Mouse (Mus musculus) neural tube, embryonic 15.5 days (tissue): Measurements from ENCODE around the gene Magix. TPM values are rescaled to one million over a fixed set of nuclear protein-coding genes. Genes with fewer than 3 reads are reported as not detected.
"Not testable (repeated sequence)": the region's sequence is repeated elsewhere in the genome, so short reads cannot be mapped to it uniquely, and the experiment has no call there.

ENCODE experiments used
- ATAC-seq: fragments of 200-750 bp; cut with Nextera tagmentation; 2 replicates; pipeline ENCODE4 v1.8.0; 2017; ENCODE audit warnings: mild to moderate bottlenecking, moderate TSS enrichment, moderate library complexity; ENCODE audit not compliant: low FRiP score
- H3K27ac ChIP-seq: fragments of 300-500 bp; sonication (generic); replicated peaks from 2 replicates; pipeline ENCODE4 v1.5.1; 2015; ENCODE audit warnings: mild to moderate bottlenecking, inconsistent platforms
- H3K27me3 ChIP-seq: fragments of 300-500 bp; sonication (generic); replicated peaks from 2 replicates; pipeline ENCODE4 v1.6.1; 2015; ENCODE audit warnings: inconsistent platforms
- H3K36me3 ChIP-seq: fragments of 300-500 bp; sonication (generic); 2 replicates; pipeline ENCODE4 v1.6.1; 2015; ENCODE audit warnings: inconsistent platforms
- H3K4me1 ChIP-seq: fragments of 300-500 bp; sonication (generic); 2 replicates; pipeline ENCODE4 v1.6.1; 2015; ENCODE audit warnings: inconsistent platforms
- H3K4me2 ChIP-seq: fragments of 300-500 bp; sonication (generic); 2 replicates; pipeline ENCODE4 v1.6.1; 2015; ENCODE audit warnings: inconsistent platforms, mild to moderate bottlenecking, moderate library complexity
- H3K4me3 ChIP-seq: fragments of 300-500 bp; sonication (generic); replicated peaks from 2 replicates; pipeline ENCODE4 v1.5.1; 2015; ENCODE audit warnings: mild to moderate bottlenecking, inconsistent platforms
- H3K9ac ChIP-seq: fragments of 300-500 bp; sonication (generic); replicated peaks from 2 replicates; pipeline ENCODE4 v1.6.1; 2015; ENCODE audit warnings: mild to moderate bottlenecking, inconsistent platforms
- H3K9me3 ChIP-seq: fragments of 300-500 bp; sonication (generic); replicated peaks from 2 replicates; pipeline ENCODE4 v1.6.1; 2016; ENCODE audit warnings: inconsistent platforms
- WGBS: fragments of 180-500 bp; shearing (Covaris S2); methylation state at CpG from one replicate; pipeline ENCODE4 v1.1.7; 2015; ENCODE audit warnings: mixed read lengths; 5-methylcytosine and 5-hydroxymethylcytosine counted together
- polyA plus RNA-seq: library from polyadenylated mRNA; unstranded; fragments of >200 nt; fragmentation: Nextera tagmentation; extraction: Ambion mirVana; gene quantifications from 2 replicates; pipeline ENCODE4 v1.2.1, GENCODE M21; 2015

The Magix gene
- polyA plus RNA-seq, 1 experiment from 2014 or later = not detected

GRCm38 (mm10) chrX:7713764-7714134 is 32.7 kb upstream of the Magix start:
- WGBS = 32% methylated on average over 5 of the region's 12 CpGs
- not testable (repeated sequence) for H3K4me1 ChIP-seq, H3K27me3 ChIP-seq, H3K9me3 ChIP-seq, H3K36me3 ChIP-seq, ATAC-seq, H3K9ac ChIP-seq
- H3K4me2 ChIP-seq = peak overlapping the region; percentile 54
- H3K27ac ChIP-seq = 0 out of 2 replicates have a peak overlapping the region, but pooled peaks have one; percentile 54
- H3K4me3 ChIP-seq = peak overlapping the region; percentile 34

DNA sequence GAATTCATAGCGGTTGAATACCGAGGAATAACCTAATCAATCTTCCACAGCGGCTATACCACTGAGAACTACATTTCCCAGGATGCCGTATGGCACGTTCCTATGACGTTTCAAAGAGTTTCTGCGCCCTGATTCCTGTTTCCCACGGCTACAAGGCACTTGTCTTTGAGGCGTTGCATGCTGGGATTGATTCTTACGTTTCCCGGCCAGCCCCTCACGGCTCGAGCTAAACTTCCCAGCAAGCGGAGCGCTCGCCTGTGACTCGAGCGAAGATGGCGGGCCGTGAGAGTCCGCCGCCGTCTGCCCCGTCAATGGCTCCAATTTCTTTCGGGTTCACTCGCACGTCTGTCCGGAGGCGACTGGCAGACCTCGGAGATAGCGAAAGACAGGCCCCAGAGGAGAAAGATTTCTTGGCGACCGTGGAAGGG is 15.9 kb upstream of the Magix start, which contains the start of gene Gpkow:
Gene Gpkow, plus strand, starts transcription at position 178 of the 428 bp plus-strand sequence.
- peak within 1 kb of the TSS; percentile 72 for H3K27ac ChIP-seq
- H3K27me3 ChIP-seq = no peaks in the 10 kb centered on the region
- H3K9ac ChIP-seq = peak within 1 kb of the TSS; percentile 46
- 14% methylated on average over 33 of the region's 33 CpGs for WGBS
- H3K9me3 ChIP-seq = no peaks in the 10 kb centered on the region
- peaks cover 15% of the 10 kb centered on the region for H3K4me1 ChIP-seq
- H3K36me3 ChIP-seq = no peaks in the 10 kb centered on the region
- H3K4me2 ChIP-seq = peak within 1 kb of the TSS; percentile 57
- H3K4me3 ChIP-seq = peak within 1 kb of the TSS; percentile 54
- ATAC-seq = peak; percentile 95

GRCm38 (mm10) chrX:7696520-7696919 is 15.5 kb upstream of the Magix start:
- ATAC-seq = peak; percentile 75

GRCm38 (mm10) chrX:7692862-7693261 is 11.8 kb upstream of the Magix start:
- Histone ChIP-seq H3K27me3 (no peaks in the 10 kb centered on the region), H3K9ac (no peak overlapping the region), H3K27ac (no peak overlapping the region), H3K4me1 (peaks cover 3% of the 10 kb centered on the region; the same call in 1 of the 2 replicates), H3K4me3 (no peak overlapping the region), H3K4me2 (no peak overlapping the region), H3K36me3 (no peaks in the 10 kb centered on the region), H3K9me3 (no peaks in the 10 kb centered on the region)
- ATAC-seq = no peak
- WGBS = 44% methylated on average over 4 of the region's 4 CpGs

More at GRCm38 (mm10) chrX:7696520-7696919, 15.5 kb upstream of the Magix start:
- H3K9ac ChIP-seq = no peak overlapping the region
- no peaks in the 10 kb centered on the region for H3K9me3 ChIP-seq
- H3K36me3 ChIP-seq = no peaks in the 10 kb centered on the region
- H3K27me3 ChIP-seq = no peaks in the 10 kb centered on the region
- H3K4me2 ChIP-seq = peak overlapping the region; percentile 57
- 36% methylated on average over 6 of the region's 6 CpGs for WGBS
- peaks cover 15% of the 10 kb centered on the region for H3K4me1 ChIP-seq
- H3K27ac ChIP-seq = peak overlapping the region; percentile 41; the same call in 1 of the 2 replicates
- H3K4me3 ChIP-seq = peak overlapping the region; percentile 54

GRCm38 (mm10) chrX:7690486-7690885 is 9.4 kb upstream of the Magix start:
- ATAC-seq = no peak
- Histone ChIP-seq H3K9me3 (no peaks in the 10 kb centered on the region), H3K4me2 (no peak overlapping the region), H3K4me1 (no peaks in the 10 kb centered on the region), H3K9ac (no peak overlapping the region), H3K27me3 (no peaks in the 10 kb centered on the region), H3K36me3 (no peaks in the 10 kb centered on the region), H3K4me3 (no peak overlapping the region), H3K27ac (no peak overlapping the region)
- WGBS = 71% methylated on average over 3 of the region's 3 CpGs

DNA sequence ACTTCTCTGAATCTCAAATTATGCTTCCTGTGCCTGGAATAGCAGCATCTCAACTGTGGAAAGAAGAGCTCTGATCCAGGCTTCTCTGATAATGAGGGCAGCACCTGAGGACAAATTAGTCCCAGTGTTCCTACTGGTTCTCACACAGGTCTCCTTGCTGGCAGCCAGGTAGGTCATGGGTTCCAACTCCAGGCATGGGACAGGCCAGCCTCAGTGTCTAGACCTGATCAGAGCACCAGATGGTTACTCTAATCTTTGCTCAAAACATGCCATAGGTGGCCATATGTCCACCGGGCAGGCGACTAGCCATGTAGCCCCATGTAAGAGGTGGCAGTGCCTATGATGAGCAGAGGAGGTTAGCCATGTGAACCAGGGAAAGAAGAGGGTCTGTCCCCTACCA is 7.3 kb upstream of the Magix start:
- ATAC-seq = no peak
- Histone ChIP-seq H3K27me3 (no peaks in the 10 kb centered on the region), H3K9me3 (no peaks in the 10 kb centered on the region), H3K36me3 (no peaks in the 10 kb centered on the region), H3K9ac (no peak overlapping the region), H3K27ac (no peak overlapping the region), H3K4me1 (no peaks in the 10 kb centered on the region), H3K4me3 (no peak overlapping the region), H3K4me2 (no peak overlapping the region)
- WGBS = 95% methylated on average over 2 of the region's 2 CpGs

- Histone ChIP-seq H3K9me3 (no peaks in the 10 kb centered on the region), H3K27ac (no peak overlapping the region), H3K9ac (no peak overlapping the region), H3K27me3 (no peaks in the 10 kb centered on the region), H3K36me3 (no peaks in the 10 kb centered on the region), H3K4me2 (peak overlapping the region; percentile 55), H3K4me1 (0 out of 2 replicates have a peak, but pooled peaks cover 4% of the 10 kb centered on the region), H3K4me3 (peak overlapping the region; percentile 30)
- WGBS = 23% methylated on average over 12 of the region's 12 CpGs
- peak; percentile 40; the same call in 1 of the 2 replicates for ATAC-seq
Measured at GRCm38 (mm10) chrX:7680057-7680412, 1.0 kb downstream of the Magix start.

DNA sequence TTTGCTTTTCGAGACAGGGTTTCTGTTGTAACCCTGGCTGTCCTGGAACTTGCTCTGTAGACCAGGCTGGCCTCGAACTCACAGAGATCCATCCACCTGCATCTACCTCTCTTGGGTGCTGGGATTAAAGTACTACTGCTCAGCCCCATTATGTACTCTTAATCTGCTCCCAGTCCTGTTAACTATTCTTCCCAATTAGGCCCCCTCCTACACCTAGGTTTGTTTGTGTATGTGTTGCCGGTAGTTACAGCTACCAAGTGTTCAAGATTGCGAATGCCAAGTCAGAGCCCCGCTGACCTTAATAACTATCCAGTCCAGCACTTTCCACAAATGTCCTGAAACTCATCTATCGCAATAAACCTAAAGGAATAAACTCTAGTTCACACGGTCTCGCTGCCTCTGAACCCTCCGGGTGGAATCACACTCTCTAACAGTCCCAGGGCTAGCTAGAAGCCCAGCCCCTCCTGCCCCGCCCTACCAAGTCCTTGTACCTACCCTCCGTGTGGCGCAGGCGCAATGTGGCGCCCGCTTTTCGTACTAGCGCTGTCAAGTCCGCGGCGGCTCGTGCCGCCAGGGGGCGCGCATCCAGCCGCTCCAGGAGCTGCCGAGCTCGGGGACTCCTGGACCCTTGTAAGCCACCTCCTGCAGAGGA is 1.5 kb downstream of the Magix start:
- Histone ChIP-seq H3K9ac (no peak overlapping the region), H3K36me3 (no peaks in the 10 kb centered on the region), H3K4me3 (peak overlapping the region; percentile 30), H3K27me3 (no peaks in the 10 kb centered on the region), H3K27ac (no peak overlapping the region), H3K9me3 (no peaks in the 10 kb centered on the region), H3K4me1 (peaks cover 7% of the 10 kb centered on the region; the same call in 1 of the 2 replicates), H3K4me2 (peak overlapping the region; percentile 55)
- peak; percentile 92 for ATAC-seq
- 21% methylated on average over 27 of the region's 27 CpGs for WGBS

- Histone ChIP-seq H3K27me3 (no peaks in the 10 kb centered on the region), H3K9ac (no peak overlapping the region), H3K9me3 (no peaks in the 10 kb centered on the region), H3K36me3 (no peaks in the 10 kb centered on the region), H3K4me3 (no peak overlapping the region), H3K4me2 (no peak overlapping the region), H3K27ac (no peak overlapping the region), H3K4me1 (peaks cover 7% of the 10 kb centered on the region; the same call in 1 of the 2 replicates)
- WGBS = 52% methylated on average over 3 of the region's 3 CpGs
- no peak for ATAC-seq
Measured at GRCm38 (mm10) chrX:7678986-7679385, 2.1 kb downstream of the Magix start.

GRCm38 (mm10) chrX:7675001-7675380 is 6.1 kb downstream of the Magix start:
- WGBS = 50% methylated on average over 10 of the region's 10 CpGs
- Histone ChIP-seq H3K4me2 (peak overlapping the region; percentile 55), H3K9me3 (no peaks in the 10 kb centered on the region), H3K4me3 (peak overlapping the region; percentile 25), H3K27me3 (no peaks in the 10 kb centered on the region), H3K9ac (no peak overlapping the region), H3K4me1 (peaks cover 7% of the 10 kb centered on the region), H3K27ac (no peak overlapping the region), H3K36me3 (no peaks in the 10 kb centered on the region)
- no peak for ATAC-seq

- Histone ChIP-seq H3K27me3 (no peaks in the 10 kb centered on the region), H3K4me2 (peak overlapping the region; percentile 55), H3K9me3 (no peaks in the 10 kb centered on the region), H3K4me3 (peak overlapping the region; percentile 25), H3K36me3 (no peaks in the 10 kb centered on the region), H3K9ac (no peak overlapping the region), H3K27ac (no peak overlapping the region), H3K4me1 (peaks cover 3% of the 10 kb centered on the region)
- 32% methylated on average over 28 of the region's 28 CpGs for WGBS
- peak; percentile 53; the same call in 1 of the 2 replicates for ATAC-seq
Measured at GRCm38 (mm10) chrX:7674284-7675000, 6.6 kb downstream of the Magix start.
